Mouse (Mus musculus): ENCODE data around the gene Pold2.

GRCm38 (mm10) chr11:5916178-5916548 lies 38.1 kb upstream of the Pold2 start:
- TF ChIP-seq GATA1 (IDR thresholded peaks at IDR 0.05; ENCODE audit: borderline replicate concordance, low read length): no peak
- no peak for TF ChIP-seq FLI1 (IDR thresholded peaks at IDR 0.05; ENCODE audit: low read length)
